Mouse (Mus musculus): ENCODE results near the gene Smarcd3. TPM values are rescaled to one million over a fixed set of nuclear protein-coding genes. Genes with fewer than 3 reads are reported as not detected.

The Smarcd3 gene
- polyA plus RNA-seq, 1 experiment from 2014 or later = 51.3 TPM

DNA sequence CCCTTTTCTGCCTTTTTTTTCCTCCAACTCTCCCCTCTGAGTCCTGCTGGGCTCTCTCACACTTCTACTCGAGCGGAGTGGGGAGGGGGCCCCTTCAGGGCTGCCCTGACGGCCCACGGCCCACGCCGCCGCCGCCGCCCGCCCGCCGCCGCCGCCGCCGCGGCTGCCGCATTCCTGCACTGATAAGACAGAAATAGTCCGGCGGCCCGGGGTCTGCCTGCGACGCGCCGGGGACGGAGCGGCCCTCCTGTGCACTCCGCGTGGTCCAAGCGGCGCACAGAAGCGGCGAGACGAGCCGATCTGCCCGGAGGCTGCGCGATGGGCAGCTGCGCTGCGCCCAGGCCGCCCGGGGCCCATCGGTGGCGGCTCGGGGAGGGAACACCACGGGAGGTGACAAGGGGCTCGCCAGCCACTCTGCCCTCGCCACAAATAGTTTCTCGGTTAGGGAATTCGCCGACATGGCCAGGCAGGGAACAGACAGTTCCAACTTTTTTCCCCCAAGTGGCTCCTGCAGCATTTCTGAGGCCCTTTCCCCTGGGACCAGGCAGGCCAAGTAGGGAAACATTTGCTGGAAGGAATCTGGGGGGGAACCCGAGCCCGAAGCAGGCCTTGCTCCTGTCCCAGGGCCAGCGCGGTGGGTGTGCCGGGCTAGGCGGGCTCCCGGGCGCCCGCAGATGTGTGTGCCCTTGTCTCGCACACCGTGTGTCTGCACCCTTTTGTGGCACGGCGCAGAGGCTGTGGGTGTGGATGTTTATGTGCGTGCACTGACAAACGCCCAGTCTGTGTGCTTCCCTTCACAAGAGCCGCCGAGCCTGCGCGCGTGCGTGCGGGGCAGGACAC is 22.1 kb downstream of the Smarcd3 start:
- WGBS = under 1% methylated on average over 73 of the region's 73 CpGs
- Histone ChIP-seq H3K4me2 (replicated peaks) (peak overlapping the region; percentile 92), H3K4me1 (peaks cover 78% of the 10 kb centered on the region)

GRCm38 (mm10) chr5:24601071-24601835 is 23.0 kb downstream of the Smarcd3 start:
- Histone ChIP-seq H3K27ac (peak overlapping the region; percentile 100), H3K4me1 (peaks cover 78% of the 10 kb centered on the region), H3K4me2 (replicated peaks) (peak overlapping the region; percentile 92), H3K4me3 (peak overlapping the region; percentile 72), H3K36me3 (no peaks in the 10 kb centered on the region), H3K9me3 (no peaks in the 10 kb centered on the region), H3K9ac (peak overlapping the region; percentile 97), H3K27me3 (no peaks in the 10 kb centered on the region)
- 1% methylated on average over 32 of the region's 33 CpGs for WGBS
- ATAC-seq (ENCODE audit: low FRiP score, low read depth) = peak; percentile 6; the same call in 1 of the 2 replicates

More for the DNA sequence above, 22.1 kb downstream of the Smarcd3 start:
- peak overlapping the region; percentile 100 for H3K27ac ChIP-seq
- no peaks in the 10 kb centered on the region for H3K9me3 ChIP-seq
- peak overlapping the region; percentile 72 for H3K4me3 ChIP-seq
- no peaks in the 10 kb centered on the region for H3K36me3 ChIP-seq
- peak; percentile 44; the same call in 1 of the 2 replicates for ATAC-seq (ENCODE audit: low FRiP score, low read depth)
- H3K27me3 ChIP-seq = no peaks in the 10 kb centered on the region
- peak overlapping the region; percentile 97 for H3K9ac ChIP-seq

- Histone ChIP-seq H3K4me1 (peaks cover 70% of the 10 kb centered on the region), H3K36me3 (peaks cover 10% of the 10 kb centered on the region), H3K27me3 (no peaks in the 10 kb centered on the region), H3K9ac (no peak overlapping the region), H3K27ac (peak overlapping the region; percentile 100; the same call in 1 of the 2 replicates), H3K4me3 (peak overlapping the region; percentile 72), H3K9me3 (no peaks in the 10 kb centered on the region), H3K4me2 (replicated peaks) (peak overlapping the region; percentile 92)
- 66% methylated on average over 2 of the region's 2 CpGs for WGBS
- no peak for ATAC-seq (ENCODE audit: low FRiP score, low read depth)
Observed at GRCm38 (mm10) chr5:24600236-24600635, 24.0 kb downstream of the Smarcd3 start.

- Histone ChIP-seq H3K4me1 (peaks cover 66% of the 10 kb centered on the region), H3K4me2 (replicated peaks) (peak overlapping the region; percentile 99)
Observed at GRCm38 (mm10) chr5:24599137-24599536, 25.1 kb downstream of the Smarcd3 start.

DNA sequence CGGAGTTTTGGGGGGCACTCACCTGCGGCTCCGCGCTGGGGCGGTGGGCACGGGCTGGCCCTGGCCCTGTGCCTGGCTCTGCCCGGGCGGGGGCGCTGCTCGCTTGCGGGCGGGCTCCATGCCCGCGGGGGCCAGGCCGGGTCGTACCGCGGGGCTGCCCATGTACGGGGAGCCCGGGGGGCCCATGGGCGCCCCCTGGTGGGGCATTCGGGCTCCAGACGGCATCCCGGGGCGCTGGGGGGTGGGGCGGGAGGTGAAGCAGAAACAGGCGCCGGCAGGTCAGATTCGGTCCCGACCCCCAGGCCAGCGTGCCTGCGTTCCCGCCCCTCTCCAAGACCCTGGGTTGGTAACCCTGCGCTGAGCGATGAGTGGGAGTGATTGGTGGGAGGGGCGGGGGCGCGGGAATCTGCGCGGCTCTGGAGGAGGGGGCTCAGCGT is 25.6 kb downstream of the Smarcd3 start:
- H3K4me2 ChIP-seq (replicated peaks) = peak overlapping the region; percentile 99
- H3K36me3 ChIP-seq = peaks cover 26% of the 10 kb centered on the region
- H3K27me3 ChIP-seq = no peaks in the 10 kb centered on the region
- under 1% methylated on average over 38 of the region's 41 CpGs for WGBS
- no peaks in the 10 kb centered on the region for H3K9me3 ChIP-seq
- H3K27ac ChIP-seq = no peak overlapping the region; the same call in 1 of the 2 replicates
- peaks cover 61% of the 10 kb centered on the region for H3K4me1 ChIP-seq
- peak overlapping the region; percentile 76 for H3K9ac ChIP-seq
- no peak for ATAC-seq (ENCODE audit: low FRiP score, low read depth)
- peak overlapping the region; percentile 56 for H3K4me3 ChIP-seq

More at GRCm38 (mm10) chr5:24599137-24599536, 25.1 kb downstream of the Smarcd3 start:
- ATAC-seq (ENCODE audit: low FRiP score, low read depth) = no peak
- peaks cover 21% of the 10 kb centered on the region for H3K36me3 ChIP-seq
- WGBS = 10% methylated on average over 8 of the region's 8 CpGs
- H3K27me3 ChIP-seq = no peaks in the 10 kb centered on the region
- peak overlapping the region; percentile 76 for H3K9ac ChIP-seq
- H3K9me3 ChIP-seq = no peaks in the 10 kb centered on the region
- H3K4me3 ChIP-seq = peak overlapping the region; percentile 56
- H3K27ac ChIP-seq = no peak overlapping the region; the same call in 1 of the 2 replicates

- peaks cover 32% of the 10 kb centered on the region for H3K36me3 ChIP-seq
- no peaks in the 10 kb centered on the region for H3K9me3 ChIP-seq
- H3K4me2 ChIP-seq (replicated peaks) = peak overlapping the region; percentile 99
- H3K27me3 ChIP-seq = no peaks in the 10 kb centered on the region
- 23% methylated on average over 15 of the region's 15 CpGs for WGBS
- H3K4me3 ChIP-seq = peak overlapping the region; percentile 56
- no peak for ATAC-seq (ENCODE audit: low FRiP score, low read depth)
- no peak overlapping the region for H3K27ac ChIP-seq
- peak overlapping the region; percentile 76 for H3K9ac ChIP-seq
- peaks cover 55% of the 10 kb centered on the region for H3K4me1 ChIP-seq
Observed at GRCm38 (mm10) chr5:24597901-24598569, 26.2 kb downstream of the Smarcd3 start.

DNA sequence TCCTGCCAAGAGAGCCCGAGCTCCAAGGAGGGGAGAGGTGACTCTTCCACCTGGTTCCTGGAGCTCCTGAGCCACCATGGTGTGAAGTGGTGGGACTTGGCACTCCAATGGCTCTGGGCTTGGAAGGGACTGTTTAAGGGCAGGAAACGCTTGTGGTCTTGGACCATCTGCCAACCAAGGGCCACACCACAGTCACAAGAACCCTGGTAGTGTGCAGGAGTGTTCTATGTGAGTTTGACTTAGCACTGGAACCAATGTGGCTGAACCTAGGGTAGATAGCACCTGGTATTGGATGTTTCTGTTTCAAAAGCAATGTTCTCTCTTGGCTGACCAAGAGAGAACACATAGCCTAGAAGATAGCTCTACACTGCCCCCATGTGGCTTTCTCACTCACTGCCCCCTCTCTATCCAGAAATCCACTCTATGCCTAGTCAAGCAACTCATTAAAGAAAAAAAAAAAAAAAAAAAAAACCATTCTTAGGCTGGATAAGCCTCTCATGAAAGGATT is 26.9 kb downstream of the Smarcd3 start:
- WGBS = 50% methylated on average over 2 of the region's 2 CpGs
- H3K27me3 ChIP-seq = no peaks in the 10 kb centered on the region
- peak overlapping the region; percentile 61; the same call in 1 of the 2 replicates for H3K27ac ChIP-seq
- peaks cover 40% of the 10 kb centered on the region for H3K36me3 ChIP-seq
- H3K4me3 ChIP-seq = no peak overlapping the region
- peak; percentile 16; the same call in 1 of the 2 replicates for ATAC-seq (ENCODE audit: low FRiP score, low read depth)
- H3K9ac ChIP-seq = peak overlapping the region; percentile 51
- H3K4me2 ChIP-seq (replicated peaks) = peak overlapping the region; percentile 25
- peaks cover 50% of the 10 kb centered on the region for H3K4me1 ChIP-seq
- H3K9me3 ChIP-seq = no peaks in the 10 kb centered on the region

GRCm38 (mm10) chr5:24596519-24597171 is 27.6 kb downstream of the Smarcd3 start:
- peak overlapping the region; percentile 25 for H3K4me2 ChIP-seq (replicated peaks)
- no peaks in the 10 kb centered on the region; the same call in 1 of the 2 replicates for H3K27me3 ChIP-seq
- H3K9me3 ChIP-seq = no peaks in the 10 kb centered on the region
- peaks cover 46% of the 10 kb centered on the region for H3K36me3 ChIP-seq
- H3K4me3 ChIP-seq = no peak overlapping the region
- ATAC-seq (ENCODE audit: low FRiP score, low read depth) = no peak
- peak overlapping the region; percentile 51 for H3K9ac ChIP-seq
- 23% methylated on average over 11 of the region's 11 CpGs for WGBS
- H3K27ac ChIP-seq = peak overlapping the region; percentile 61; the same call in 1 of the 2 replicates
- H3K4me1 ChIP-seq = peaks cover 55% of the 10 kb centered on the region

DNA sequence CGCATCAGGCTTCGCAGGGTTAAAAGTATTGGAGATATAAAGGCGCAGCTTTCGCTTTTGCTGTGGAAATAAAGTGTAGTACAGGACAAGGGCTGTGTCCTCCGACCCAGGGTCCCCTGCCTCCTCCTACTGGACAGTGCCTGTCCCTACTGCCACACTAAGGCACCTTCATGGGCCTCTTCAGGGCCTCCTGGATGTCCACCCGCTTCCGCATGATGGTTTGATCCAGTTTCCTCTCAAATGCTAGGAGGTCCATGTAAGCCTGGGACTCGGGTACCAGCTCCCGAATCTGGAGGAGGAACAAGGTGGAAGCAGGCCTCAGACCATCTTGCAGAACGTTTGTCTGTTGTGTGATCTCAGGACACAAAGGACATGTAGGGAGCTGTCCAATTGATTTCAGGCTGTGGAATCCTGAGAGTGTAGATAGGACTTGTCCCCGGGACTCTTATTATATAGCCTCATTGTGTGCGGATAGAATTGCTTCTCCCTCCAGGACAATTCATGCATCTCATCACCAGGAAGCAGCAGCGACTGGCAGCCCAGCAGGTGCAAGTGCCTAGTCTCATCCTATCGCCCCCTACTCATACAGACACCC is 28.3 kb downstream of the Smarcd3 start:
- 0 out of 2 replicates have a peak overlapping the region, but pooled peaks have one; percentile 25 for H3K4me2 ChIP-seq (replicated peaks)
- H3K27ac ChIP-seq = no peak overlapping the region
- no peaks in the 10 kb centered on the region for H3K9me3 ChIP-seq
- H3K9ac ChIP-seq = no peak overlapping the region
- H3K36me3 ChIP-seq = peaks cover 53% of the 10 kb centered on the region
- H3K27me3 ChIP-seq = no peaks in the 10 kb centered on the region; the same call in 1 of the 2 replicates
- 71% methylated on average over 14 of the region's 14 CpGs for WGBS
- no peak for ATAC-seq (ENCODE audit: low FRiP score, low read depth)
- H3K4me1 ChIP-seq = peaks cover 58% of the 10 kb centered on the region
- no peak overlapping the region for H3K4me3 ChIP-seq

GRCm38 (mm10) chr5:24595261-24595660 is 28.9 kb downstream of the Smarcd3 start:
- WGBS = 87% methylated on average over 5 of the region's 5 CpGs
- H3K27me3 ChIP-seq = no peaks in the 10 kb centered on the region; the same call in 1 of the 2 replicates

More at GRCm38 (mm10) chr5:24595261-24595660, 28.9 kb downstream of the Smarcd3 start:
- no peak for ATAC-seq (ENCODE audit: low FRiP score, low read depth)
- Histone ChIP-seq H3K36me3 (peaks cover 60% of the 10 kb centered on the region), H3K9ac (no peak overlapping the region), H3K4me1 (peaks cover 53% of the 10 kb centered on the region), H3K4me3 (no peak overlapping the region), H3K4me2 (replicated peaks) (no peak overlapping the region), H3K27ac (no peak overlapping the region), H3K9me3 (no peaks in the 10 kb centered on the region)
